Mouse (Mus musculus) forebrain, embryonic 10.5 days (tissue): Measurements from ENCODE around the gene Gm17079. TPM values are rescaled to one million over a fixed set of nuclear protein-coding genes. Genes with fewer than 3 reads are reported as not detected.
"Not testable (repeated sequence)": the region's sequence is repeated elsewhere in the genome, so short reads cannot be mapped to it uniquely, and the experiment has no call there.

ENCODE experiments used
- DNase-seq: peaks from one replicate; pipeline ENCODE4 v3.0.0-alpha.2; 2017; ENCODE audit warnings: low spot score; ENCODE audit errors: extremely low spot score
- H3K27ac ChIP-seq: fragments of 300-500 bp; sonication (generic); 2 replicates; pipeline ENCODE4 v1.5.1; 2016; ENCODE audit warnings: mild to moderate bottlenecking
- H3K27me3 ChIP-seq: fragments of 300-500 bp; sonication (generic); 2 replicates; pipeline ENCODE4 v1.6.1; 2016; ENCODE audit warnings: mild to moderate bottlenecking; ENCODE audit not compliant: poor library complexity, severe bottlenecking
- H3K36me3 ChIP-seq: fragments of 300-500 bp; sonication (generic); replicated peaks from 2 replicates; pipeline ENCODE4 v1.6.1; 2016; ENCODE audit warnings: mild to moderate bottlenecking, moderate library complexity
- H3K4me1 ChIP-seq: fragments of 300-500 bp; sonication (generic); 2 replicates; pipeline ENCODE4 v1.6.1; 2016
- H3K4me3 ChIP-seq: fragments of 300-500 bp; sonication (generic); 2 replicates; pipeline ENCODE4 v1.5.1; 2016; ENCODE audit warnings: mild to moderate bottlenecking, moderate library complexity
- H3K9me3 ChIP-seq: fragments of 300-500 bp; sonication (generic); 2 replicates; pipeline ENCODE4 v1.6.1; 2016; ENCODE audit warnings: mild to moderate bottlenecking, moderate library complexity
- WGBS: fragments of 180-500 bp; shearing (Covaris S2); methylation state at CpG from one replicate; pipeline ENCODE4 v1.1.7; 2016; 5-methylcytosine and 5-hydroxymethylcytosine counted together
- polyA plus RNA-seq: library from polyadenylated mRNA; unstranded; fragments of >200 nt; fragmentation: Nextera tagmentation; extraction: Ambion mirVana; gene quantifications from 2 replicates; pipeline ENCODE4 v1.2.1, GENCODE M21; 2016

Gm17079 gene
- polyA plus RNA-seq = not detected in 2 replicates

- not testable (repeated sequence) for H3K9me3 ChIP-seq, H3K4me1 ChIP-seq, DNase-seq, H3K36me3 ChIP-seq, H3K4me3 ChIP-seq, H3K27ac ChIP-seq, H3K27me3 ChIP-seq
- 82% methylated on average over 1 of the region's 2 CpGs for WGBS
Measured at GRCm38 (mm10) chr14:51695368-51695767, at the start of gene Gm17079. Gene Gm17079, minus strand, starts transcription at chr14:51695468.

- Histone ChIP-seq H3K4me1 (peaks cover 37% of the 10 kb centered on the region), H3K36me3 (no peaks in the 10 kb centered on the region), H3K27ac (no peak overlapping the region), H3K9me3 (no peaks in the 10 kb centered on the region), H3K27me3 (peaks cover 59% of the 10 kb centered on the region), H3K4me3 (peak overlapping the region; percentile 56)
- 2% methylated on average over 42 of the region's 42 CpGs for WGBS
- peak; percentile 34 for DNase-seq
Measured at GRCm38 (mm10) chr14:51740347-51741170, 45.3 kb upstream of the Gm17079 start.

GRCm38 (mm10) chr14:51739150-51739993 is 44.1 kb upstream of the Gm17079 start:
- no peak for DNase-seq
- Histone ChIP-seq H3K4me3 (peak overlapping the region; percentile 56), H3K36me3 (no peaks in the 10 kb centered on the region), H3K4me1 (peaks cover 37% of the 10 kb centered on the region), H3K27ac (no peak overlapping the region), H3K9me3 (no peaks in the 10 kb centered on the region), H3K27me3 (peaks cover 59% of the 10 kb centered on the region)
- 3% methylated on average over 24 of the region's 24 CpGs for WGBS

DNA sequence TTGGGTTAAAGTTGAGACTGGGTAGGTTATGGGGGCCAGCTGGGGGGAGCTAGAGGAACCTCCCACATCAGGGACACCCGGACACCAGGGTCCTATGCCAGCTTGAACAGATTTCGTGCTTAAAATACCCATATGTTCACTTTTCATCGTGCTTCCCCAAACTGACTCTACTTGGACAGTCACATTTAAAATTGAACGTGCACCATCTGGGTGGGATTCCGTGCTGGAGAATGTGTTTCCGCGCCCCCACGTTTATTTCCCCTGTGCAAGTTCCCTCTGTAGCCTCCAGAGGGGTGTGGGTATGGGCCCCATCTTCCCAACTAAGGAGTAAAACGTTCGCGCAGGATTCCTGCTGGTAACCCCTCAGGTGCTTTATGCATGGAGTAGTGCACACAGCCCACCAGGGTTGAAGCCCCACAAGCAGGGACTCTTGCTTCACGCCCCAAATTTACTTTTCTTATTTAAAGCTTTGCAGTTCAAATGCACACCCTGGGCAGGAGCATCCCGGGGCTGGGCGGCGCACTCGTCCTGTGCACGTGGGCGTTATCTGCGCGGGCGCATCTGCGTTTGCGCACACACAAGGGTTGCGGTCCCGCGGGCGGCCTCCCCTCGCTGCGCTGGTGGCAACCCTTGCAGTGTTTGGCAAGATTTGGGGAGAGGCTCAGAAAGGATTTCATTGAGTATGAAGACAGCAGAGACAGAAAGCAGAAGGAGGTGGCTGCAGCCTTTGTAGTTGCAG is 43.3 kb upstream of the Gm17079 start:
- WGBS = 3% methylated on average over 29 of the region's 29 CpGs
- H3K27ac ChIP-seq = no peak overlapping the region
- H3K9me3 ChIP-seq = no peaks in the 10 kb centered on the region
- peak overlapping the region; percentile 56 for H3K4me3 ChIP-seq
- DNase-seq = no peak
- H3K4me1 ChIP-seq = peaks cover 37% of the 10 kb centered on the region
- peaks cover 59% of the 10 kb centered on the region for H3K27me3 ChIP-seq
- H3K36me3 ChIP-seq = no peaks in the 10 kb centered on the region

DNA sequence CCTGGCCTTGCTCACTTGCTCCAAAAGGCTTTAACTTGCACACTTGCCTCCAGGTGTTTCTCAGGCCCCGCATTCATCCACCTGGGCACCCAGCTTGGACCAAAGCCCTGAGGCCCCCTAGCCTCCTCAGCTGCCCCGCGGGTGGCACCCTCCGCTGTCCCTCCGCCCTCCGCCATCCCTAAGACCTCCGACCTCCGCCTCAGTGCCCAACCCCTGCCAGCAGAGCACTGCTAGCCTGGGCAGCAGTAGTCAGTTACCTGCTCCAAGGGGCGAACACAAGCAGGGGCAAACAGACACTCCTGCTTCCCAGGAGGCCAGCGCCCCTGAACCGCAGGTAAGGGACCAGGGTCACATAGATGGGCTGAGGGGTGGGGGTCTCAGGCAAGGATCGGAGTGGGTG is 42.7 kb upstream of the Gm17079 start:
- no peaks in the 10 kb centered on the region for H3K9me3 ChIP-seq
- peaks cover 37% of the 10 kb centered on the region for H3K4me1 ChIP-seq
- 12% methylated on average over 12 of the region's 12 CpGs for WGBS
- DNase-seq = no peak
- peaks cover 59% of the 10 kb centered on the region for H3K27me3 ChIP-seq
- H3K27ac ChIP-seq = no peak overlapping the region
- no peak overlapping the region for H3K4me3 ChIP-seq
- no peaks in the 10 kb centered on the region for H3K36me3 ChIP-seq

DNA sequence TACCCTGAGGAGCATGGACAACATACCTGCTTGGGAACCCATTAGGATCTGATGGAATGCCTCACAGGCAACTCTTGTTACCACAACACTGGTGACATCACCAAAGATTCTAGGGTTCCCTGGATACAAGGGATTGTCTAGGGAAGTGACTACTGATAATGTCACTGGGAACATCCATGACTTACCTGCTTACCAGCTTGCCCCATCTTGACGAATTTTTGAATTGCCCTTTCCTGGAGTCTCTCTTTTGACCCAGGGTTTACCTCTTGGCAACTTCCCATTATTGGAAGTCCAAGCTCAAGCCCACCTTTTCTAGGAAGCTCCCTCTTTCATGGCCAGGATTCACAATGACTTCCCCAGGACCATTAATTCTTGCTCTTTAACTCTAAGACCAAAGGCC is 21.8 kb upstream of the Gm17079 start, which contains the start of gene Gm5800:
Gene Gm5800, minus strand, starts transcription at position 101 of the 400 bp plus-strand sequence.
- Histone ChIP-seq H3K9me3 (no peaks in the 10 kb centered on the region), H3K27me3 (no peaks in the 10 kb centered on the region), H3K4me1 (no peaks in the 10 kb centered on the region), H3K4me3 (no peak within 1 kb of the TSS), H3K27ac (no peak within 1 kb of the TSS), H3K36me3 (no peaks in the 10 kb centered on the region)
- no peak for DNase-seq
- 69% methylated on average over 1 of the region's 1 CpGs for WGBS

DNA sequence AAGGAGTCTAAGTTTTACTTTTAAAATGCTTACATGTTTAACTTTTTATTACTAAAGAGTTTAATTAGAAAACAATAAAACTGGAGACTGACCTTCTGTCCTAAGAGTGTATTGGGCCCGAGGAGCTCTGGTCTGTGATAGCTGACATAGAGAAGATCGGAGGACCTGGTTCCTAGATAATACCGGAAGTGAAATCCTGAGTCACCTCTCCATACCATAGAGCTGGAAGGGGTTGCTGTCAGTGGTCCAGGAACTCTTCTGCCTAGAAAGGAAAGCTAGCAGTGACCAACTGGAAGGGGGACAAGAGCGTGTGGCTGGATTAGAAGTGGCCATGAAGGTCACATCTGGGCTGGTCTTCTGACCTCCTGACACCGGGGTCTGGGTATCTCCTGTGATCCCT is 18.0 kb downstream of the Gm17079 start:
- Histone ChIP-seq H3K4me1 (no peaks in the 10 kb centered on the region), H3K27ac (no peak overlapping the region), H3K27me3 (no peaks in the 10 kb centered on the region), H3K9me3 (no peaks in the 10 kb centered on the region), H3K36me3 (no peaks in the 10 kb centered on the region), H3K4me3 (no peak overlapping the region)
- 89% methylated on average over 5 of the region's 5 CpGs for WGBS
- no peak for DNase-seq

Other genes starting within 250 kb of the Gm17079 start
- not detected in 2 replicates for gene Vmn2r89, start 243.6 kb downstream of the Gm17079 start, polyA plus RNA-seq
- not detected in 2 replicates for gene Gm5622, start 142.7 kb downstream of the Gm17079 start, polyA plus RNA-seq
- not detected in 2 replicates for gene Gm17175, start 121.4 kb downstream of the Gm17079 start, polyA plus RNA-seq
- not detected in 2 replicates for gene Gm17174, start 103.3 kb downstream of the Gm17079 start, polyA plus RNA-seq
- gene Gm17078, start 84.2 kb downstream of the Gm17079 start, polyA plus RNA-seq = not detected in 2 replicates
- not detected in 2 replicates for gene Gm4181, start 59.8 kb downstream of the Gm17079 start, polyA plus RNA-seq
- not detected in 2 replicates for gene Gm5800, start 21.7 kb upstream of the Gm17079 start, polyA plus RNA-seq
- gene Ang4, start 78.1 kb upstream of the Gm17079 start, polyA plus RNA-seq = not detected in 2 replicates
- gene AY358078, start 104.6 kb upstream of the Gm17079 start, polyA plus RNA-seq = not detected in 2 replicates
- gene Ear6, start 158.2 kb upstream of the Gm17079 start, polyA plus RNA-seq = not detected in 2 replicates
- 43.3 and 59.9 TPM in 2 replicates for gene Mettl17, start 189.4 kb upstream of the Gm17079 start, polyA plus RNA-seq
- gene Slc39a2, start 197.4 kb upstream of the Gm17079 start, polyA plus RNA-seq = 0.50 and 0.77 TPM in 2 replicates
- 9.0 and 9.1 TPM in 2 replicates for gene Ndrg2, start 218.7 kb upstream of the Gm17079 start, polyA plus RNA-seq
- not detected in 2 replicates for gene Tppp2, start 223.0 kb upstream of the Gm17079 start, polyA plus RNA-seq
- gene Rnase13, start 227.3 kb upstream of the Gm17079 start, polyA plus RNA-seq = not detected in 2 replicates